Mouse (Mus musculus) frontal cortex, postnatal 10 days (tissue): ENCODE measurements around the gene Mdfi.
"Not testable (repeated sequence)": the region's sequence is repeated elsewhere in the genome, so short reads cannot be mapped to it uniquely, and the experiment has no call there.

Source experiments
- DNase-seq, 2 experiments: peaks; one replicate each; pipeline ENCODE4 v3.0.0; 2022; ENCODE audit warnings: low spot score in 2 of 2, mixed read lengths in 1 of 2

Gene Mdfi

GRCm38 (mm10) chr17:47834482-47834767, at the start of gene Mdfi:
TSS of gene Mdfi (minus strand) at chr17:47834691.
- DNase-seq = no peak

- no peak for DNase-seq
Observed at GRCm38 (mm10) chr17:47883099-47883498, 48.6 kb upstream of the Mdfi start.

DNA sequence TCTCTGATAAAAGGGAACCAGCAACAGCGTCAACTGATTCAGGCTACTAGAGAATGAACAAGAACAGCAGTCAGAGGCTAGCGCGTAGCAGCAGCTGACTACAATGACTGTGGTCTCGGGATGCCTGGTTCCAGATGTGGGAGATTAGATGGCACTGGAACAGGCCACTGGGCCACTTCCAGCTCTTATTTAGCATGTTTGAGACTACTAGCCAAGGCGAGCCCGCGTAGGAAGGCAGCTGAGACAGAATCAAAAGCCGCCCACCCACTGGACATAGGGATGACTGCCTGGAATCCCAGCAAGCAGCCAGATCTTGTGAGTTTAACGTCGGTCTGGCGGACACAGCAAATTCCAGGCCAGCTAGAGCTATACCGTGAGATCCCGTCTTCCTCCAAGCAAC, 46.8 kb upstream of the Mdfi start:
- no peak for DNase-seq

GRCm38 (mm10) chr17:47879207-47879606, 44.7 kb upstream of the Mdfi start:
- DNase-seq = no peak

DNA sequence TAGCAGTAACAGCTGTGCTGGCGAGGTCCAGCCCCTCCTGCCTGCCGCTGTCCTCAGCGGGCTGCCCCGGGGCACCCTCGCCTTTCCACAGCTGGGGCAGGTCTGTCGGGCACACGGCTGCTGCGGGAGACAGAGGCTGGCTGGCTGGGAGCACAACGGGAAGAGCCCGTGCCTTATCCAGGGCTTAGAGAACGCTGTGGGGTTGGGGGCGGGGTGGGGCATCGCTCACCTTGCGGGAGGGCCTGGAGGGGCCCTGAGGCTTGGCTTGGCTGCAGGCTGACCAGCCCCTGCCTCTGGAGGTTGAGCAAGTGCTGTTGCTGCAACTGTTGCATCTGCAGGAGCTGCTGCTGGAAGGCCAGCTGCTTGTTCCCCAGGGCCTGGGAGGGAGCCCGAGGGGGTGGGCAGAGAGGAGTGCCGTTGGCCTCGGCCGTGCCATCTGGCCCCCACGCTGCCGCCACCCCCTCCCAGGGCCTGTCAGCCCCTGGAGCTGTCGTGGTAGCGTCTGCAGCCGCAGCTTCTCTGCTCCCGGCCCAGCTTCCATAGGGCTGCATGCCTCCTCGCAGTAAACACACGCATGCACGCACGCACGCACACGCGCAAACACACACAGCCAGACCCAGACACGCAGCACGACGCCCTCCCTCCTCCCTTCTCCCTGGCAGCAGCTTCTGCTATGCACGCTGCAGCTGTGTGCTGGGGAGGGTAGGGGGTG, 44.0 kb upstream of the Mdfi start:
- peak; percentile 66 to 73 for DNase-seq

DNA sequence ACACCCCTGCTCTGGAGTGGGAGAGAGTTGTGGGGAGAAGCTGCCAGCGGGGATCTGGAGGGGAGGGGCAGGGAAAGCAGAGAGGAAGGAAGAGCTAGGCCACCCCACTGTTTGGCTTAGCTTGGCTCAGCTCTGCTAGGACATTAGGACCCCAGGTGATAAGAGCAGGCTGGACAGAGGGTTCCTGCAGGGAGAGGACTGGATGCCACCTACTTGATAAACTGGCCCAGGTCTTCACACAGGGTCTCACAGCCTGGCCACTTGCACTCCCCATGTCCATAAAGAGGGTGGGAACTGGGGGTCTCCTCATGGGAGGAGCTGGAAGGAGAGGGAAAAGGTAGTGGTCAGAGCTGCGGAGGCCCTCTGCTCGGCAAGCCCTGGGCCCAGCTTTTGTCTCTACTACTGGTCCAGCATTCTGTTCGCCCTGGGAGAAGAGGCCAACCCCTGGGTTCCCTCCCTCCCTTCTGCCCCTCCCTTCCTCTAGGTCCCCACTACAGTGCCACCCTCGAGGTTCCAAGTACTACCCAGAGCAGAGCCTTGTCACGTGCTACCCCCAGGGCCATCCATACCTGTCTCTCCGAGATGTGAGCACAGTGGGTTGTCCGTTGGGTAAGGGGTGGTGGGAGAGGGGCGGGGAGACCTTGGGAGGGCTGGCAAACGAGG, 43.4 kb upstream of the Mdfi start:
- no peak for DNase-seq

DNA sequence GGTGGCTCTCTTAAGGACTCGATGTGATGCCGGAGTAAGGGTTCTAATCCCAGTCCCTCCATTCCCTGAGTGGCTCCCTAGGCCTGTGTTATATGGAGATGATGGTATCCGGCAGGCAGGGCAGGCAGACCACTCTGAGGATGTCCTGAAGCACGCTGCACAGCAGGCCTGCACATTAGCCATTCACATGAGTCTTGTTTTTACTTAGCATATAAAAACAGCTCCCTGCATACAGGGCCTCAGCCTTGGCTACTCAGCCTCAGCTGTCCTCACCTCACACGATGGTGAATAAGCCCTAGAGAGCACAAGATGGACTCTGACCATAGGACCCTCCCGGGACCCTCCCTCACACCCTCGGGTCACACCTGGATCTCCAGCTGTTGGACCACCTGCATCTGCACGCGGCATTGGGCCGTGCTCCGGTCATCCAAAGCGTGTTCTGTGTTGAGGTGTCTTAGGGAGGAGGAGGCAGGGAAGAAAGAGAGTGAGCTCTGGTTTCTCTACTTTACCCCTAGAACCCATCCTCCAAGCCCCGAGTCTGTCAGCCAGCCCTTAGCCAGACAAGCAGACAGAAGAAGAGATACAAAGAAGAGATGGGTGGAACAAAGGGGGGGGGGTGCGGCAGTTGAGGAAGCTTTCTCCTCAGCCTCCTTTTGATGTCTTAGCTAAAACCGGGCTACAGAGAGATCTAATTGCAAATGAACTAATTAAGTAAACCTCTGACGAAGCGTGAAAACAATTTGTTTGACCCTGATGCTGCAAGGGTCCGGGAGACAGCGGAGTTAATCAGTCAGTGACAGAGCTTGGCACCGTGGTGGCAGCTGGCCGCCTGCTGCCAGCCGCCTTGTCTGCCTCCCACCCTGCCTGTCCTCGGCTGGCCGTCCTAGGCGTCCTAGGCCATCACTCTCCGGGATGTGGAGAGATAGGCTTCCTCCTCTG, 42.6 kb upstream of the Mdfi start:
- no peak for DNase-seq

DNA sequence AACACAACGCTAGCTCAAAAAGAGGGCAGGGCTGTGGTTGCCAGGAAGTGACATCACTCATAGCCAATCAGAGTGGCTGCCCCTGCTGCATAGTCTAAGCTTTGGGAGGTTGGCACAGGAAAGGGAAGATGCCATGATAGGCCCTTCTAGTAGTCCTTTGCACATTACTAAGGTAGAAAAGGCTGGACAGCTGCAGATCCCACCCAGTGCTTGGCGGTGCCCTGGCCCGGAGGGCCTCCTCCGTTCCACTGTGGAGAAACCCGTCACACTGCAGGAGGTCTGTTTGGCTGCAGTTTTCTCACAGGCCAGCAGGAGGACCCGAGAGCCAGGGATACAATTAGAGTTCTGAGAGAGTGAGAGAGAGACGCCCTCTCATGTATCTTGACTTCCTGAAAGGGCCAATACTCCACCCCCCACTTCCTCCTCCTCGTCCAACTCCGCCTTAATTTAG, 38.9 kb upstream of the Mdfi start:
- DNase-seq = peak; percentile 82 to 83

GRCm38 (mm10) chr17:47872311-47873011, 38.0 kb upstream of the Mdfi start:
- DNase-seq = no peak

DNA sequence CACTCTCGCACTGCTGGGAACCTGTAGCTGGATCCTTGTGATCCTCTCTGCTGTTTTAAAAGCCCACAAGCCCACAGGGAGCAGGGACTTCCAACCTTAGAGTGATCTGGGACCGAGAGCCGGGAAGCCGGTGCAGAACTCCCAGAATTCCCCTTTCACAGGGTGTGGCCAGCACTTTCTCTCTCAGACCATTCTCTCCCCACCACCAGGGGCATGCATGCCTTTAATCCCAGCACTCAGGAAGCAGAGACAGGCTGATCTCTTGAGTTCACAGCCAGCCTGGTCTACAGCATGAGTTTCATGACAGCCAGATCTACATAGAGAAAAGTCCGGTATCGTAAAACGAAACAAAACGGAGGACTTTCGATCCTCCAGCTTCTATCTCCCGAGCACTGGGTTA, 35.4 kb upstream of the Mdfi start:
- no peak for DNase-seq

- DNase-seq = no peak
Observed at GRCm38 (mm10) chr17:47866037-47866436, 31.5 kb upstream of the Mdfi start.

DNA sequence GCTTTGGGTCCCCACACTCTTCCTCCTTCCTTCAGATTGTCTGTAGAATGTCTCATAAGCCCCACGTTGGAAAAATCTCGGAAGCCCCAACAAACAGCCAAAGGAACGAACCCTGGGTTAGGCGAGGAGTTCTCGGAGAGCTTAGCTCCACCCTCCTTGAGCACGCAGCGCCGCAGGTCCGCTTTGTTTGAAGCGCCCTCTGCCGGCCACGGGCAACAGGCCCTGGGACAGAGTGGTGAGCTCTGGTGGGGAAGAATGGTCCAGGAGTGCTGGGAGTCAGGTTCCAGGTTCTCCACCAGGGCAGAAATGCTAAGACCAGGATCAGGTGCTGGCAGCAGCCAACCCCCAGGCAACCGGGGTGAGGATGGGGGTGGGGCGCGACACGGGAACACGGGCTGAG, 30.0 kb upstream of the Mdfi start:
- peak; percentile 52 to 81 for DNase-seq

- DNase-seq = no peak
Observed at GRCm38 (mm10) chr17:47863437-47863836, 28.9 kb upstream of the Mdfi start.

DNA sequence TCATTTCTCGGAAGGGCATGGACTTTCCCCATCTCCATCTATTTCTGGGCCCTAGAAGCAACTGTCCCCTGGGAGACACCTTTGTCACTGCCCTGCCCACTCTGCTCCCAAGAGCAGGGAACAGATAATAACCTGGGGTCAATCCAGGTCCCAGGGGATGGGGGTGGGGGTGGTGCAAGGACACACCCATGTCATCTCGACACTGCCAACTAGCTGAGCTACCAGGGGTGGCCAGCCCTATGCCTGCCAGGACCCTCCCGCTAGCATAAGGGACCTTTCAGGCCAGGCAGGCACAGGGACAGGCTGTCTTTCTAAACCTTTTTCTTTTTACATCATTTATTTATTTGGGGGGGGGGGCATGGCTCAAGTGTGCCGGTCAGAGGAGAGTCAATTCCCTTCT, 28.5 kb upstream of the Mdfi start:
- DNase-seq = no peak

DNA sequence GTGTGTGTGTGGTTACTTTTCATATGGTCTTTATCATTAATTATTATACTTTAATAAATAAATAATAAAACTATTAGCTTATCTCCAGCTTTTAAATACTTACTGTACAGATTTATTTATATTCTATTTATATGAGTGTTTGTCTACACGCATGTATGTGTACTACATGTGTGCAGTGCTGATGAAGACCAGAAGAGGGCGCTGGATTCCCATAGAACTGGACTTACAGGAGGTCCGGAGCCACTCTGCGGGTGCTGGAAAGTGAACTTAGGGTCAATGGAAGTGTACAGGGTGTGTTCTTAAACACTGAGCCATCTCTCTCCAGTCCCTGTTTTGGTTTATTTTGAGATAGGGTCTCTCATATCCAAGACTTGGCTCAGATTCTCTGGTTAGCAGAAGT, 21.1 kb upstream of the Mdfi start:
- no peak for DNase-seq

- DNase-seq = no peak
Observed at GRCm38 (mm10) chr17:47854908-47855307, 20.4 kb upstream of the Mdfi start.

DNA sequence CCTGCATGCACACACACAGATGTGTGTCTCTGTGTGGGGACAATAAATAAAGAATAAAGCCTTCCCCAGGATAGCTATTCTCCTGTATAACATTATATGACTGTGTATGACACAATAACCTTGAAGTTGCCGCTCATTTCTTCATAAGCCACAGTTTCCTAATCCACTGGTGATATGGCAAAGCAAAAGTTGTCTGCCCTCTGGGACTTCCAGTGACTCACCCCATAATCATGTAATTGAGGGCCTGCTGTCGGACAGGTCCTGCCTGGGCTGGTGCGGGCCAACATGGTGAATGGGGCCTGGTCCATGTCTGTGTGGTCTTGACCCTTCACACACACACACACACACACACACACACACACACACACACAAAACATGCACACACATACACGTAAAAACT, 19.3 kb upstream of the Mdfi start:
- no peak for DNase-seq

DNA sequence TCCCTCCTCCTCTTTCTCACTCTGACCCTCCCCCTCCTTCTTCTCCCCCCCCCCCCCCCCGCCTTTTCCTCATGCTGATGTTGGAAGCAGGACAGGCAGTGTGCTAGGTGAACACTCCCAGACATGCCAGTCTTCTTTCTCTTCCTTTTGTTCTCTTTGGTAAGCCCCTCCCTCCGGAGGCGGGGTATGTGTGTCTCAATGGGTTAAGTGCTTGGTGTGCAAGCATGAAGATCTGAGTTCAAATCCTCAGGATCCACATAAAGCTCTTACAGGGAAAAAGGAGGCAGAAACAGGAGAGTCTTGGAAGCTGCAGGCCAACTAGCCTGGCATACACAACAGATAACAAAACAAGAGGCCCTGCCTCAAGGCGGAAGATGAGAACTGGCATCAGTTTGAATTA, 18.8 kb upstream of the Mdfi start:
- no peak for DNase-seq

- DNase-seq = not testable (repeated sequence)
Observed at GRCm38 (mm10) chr17:47851798-47852360, 17.4 kb upstream of the Mdfi start.

DNA sequence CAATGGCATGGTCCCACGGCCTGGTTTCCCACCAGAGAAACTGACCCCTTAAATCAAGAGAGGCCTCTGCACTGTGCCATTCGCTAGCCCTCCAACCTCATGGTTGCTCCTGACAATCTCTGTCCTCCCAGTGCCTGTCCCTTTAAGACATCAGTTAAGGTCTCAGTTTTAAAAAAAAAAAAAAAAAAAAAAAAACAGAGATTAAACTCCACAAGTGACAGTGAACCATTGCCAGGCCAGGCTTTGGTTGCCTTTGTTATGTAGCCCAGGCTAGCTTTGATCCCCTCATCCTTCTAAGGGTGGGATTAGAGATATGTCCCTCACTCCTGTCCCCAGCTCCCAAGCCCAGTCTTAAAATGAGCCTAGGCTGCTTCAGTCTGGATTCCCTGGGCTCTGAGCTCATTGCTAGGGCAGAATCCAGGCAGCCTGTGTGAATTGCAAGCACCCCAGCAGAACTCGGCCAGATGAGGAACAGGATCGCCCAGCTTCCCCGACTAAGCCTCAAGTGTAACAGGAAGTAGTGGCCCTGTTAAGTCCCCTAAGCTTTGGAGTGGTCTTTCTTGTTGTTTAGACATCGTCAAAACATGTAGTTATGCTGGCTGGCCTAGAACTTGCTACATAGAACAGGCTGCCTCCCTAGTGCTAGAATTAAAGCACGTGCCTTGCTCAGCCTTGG, 16.3 kb upstream of the Mdfi start:
- DNase-seq = no peak

GRCm38 (mm10) chr17:47850035-47850434, 15.5 kb upstream of the Mdfi start:
- no peak for DNase-seq
